Mouse (Mus musculus) ovary, adult 18-20 months (tissue): ENCODE measurements around the gene Akt3.

Source experiments
- DNase-seq: peaks from one replicate; pipeline ENCODE4 v3.0.0; 2022; ENCODE audit warnings: low spot score, mixed read lengths

Akt3 gene

DNA sequence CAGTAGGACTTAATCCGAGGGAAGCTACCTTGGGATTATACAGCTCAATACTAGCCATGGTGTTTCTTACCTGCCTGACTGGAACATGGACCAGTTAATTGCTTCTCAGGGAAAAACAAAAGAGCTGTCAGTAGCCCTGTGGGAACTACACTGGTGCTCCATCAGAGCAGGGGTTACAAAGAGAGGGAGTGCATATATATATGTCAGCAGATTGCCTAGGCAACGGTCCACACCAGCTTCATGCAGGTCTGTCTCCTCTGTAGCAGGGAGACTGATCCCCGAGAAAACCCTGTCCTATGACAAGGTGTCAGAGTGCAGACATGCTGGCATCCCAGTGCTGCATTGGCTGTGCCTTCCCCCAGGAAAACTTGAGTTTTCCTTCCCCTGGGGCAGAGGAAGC is 248.0 kb downstream of the Akt3 start:
- DNase-seq: no peak

- DNase-seq: no peak
These were observed 249.2 kb downstream of the Akt3 start for GRCm38 (mm10) chr1:177008777-177009176.

DNA sequence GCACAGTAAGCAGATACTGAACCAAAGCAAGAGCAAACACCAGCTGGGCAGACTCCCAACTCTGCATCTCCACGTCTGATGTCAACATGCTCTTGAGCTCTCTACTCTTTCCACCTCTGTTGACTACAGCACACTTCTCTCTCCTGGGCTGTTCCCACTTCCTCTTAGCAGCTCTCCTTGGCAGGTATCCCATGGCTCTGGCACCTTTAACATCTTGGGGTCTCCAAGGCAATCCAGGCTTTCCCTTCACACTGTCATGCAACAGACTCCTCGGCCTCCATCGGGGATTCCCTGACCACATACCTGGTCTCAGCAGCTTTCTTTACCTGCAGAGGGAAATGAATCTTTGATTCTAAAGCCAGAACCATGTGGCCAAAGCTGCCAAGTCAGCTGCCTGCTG is 250.6 kb downstream of the Akt3 start:
- DNase-seq: no peak

DNA sequence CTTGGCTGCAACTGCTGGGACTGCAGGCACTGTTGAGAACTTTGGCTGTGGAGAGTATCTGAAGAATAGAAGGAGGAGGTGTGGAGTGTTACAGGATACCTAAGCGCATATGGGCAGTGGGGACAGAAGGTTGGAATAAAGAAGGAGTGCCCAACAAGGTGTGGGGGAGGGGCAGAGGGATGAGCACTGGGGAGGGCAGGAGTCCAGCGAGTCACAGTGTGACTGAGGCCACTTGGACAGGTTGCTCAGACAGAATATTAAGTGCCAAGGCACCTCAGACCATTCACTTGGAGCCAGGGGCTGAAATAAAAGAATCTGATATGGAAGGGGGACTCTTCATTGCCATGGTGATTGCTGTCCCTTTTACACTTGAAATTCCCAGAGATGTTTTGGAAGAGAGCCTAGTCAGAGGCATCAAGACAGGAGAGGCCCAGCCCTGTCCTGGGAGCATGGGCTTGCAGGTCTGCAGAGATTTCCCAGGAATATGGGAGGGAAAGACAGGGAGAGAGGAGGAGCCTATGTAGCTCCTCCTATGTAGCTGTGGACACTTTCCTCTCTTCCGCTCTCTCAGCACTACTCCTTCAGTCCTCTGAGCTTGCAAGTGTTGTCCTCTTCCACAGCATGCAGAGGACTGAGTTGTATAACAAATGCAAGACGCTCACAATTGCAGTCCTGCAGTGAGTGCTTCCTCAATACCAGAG is 253.8 kb downstream of the Akt3 start:
- no peak for DNase-seq

- DNase-seq: no peak
These were observed 255.1 kb downstream of the Akt3 start for GRCm38 (mm10) chr1:177002951-177003350.

DNA sequence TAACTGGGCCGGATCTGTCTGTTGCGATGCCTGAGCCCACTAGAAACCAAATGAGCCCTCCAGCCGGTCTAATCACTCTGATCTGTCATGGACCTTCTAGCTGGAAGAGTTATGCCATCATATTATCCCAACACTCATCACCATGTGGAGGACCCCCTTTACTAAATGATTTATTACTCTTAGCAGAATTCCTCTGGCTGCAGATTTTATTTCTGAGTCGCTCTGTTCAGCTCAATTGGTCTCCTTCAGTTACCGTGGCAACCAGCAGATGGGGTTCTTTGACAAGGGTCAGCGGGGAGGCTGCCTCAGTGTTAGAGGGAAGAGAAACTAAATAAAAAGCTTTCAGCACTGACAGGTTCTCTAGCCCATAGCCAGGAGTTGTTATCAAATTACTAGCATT is 259.0 kb downstream of the Akt3 start:
- no peak for DNase-seq

DNA sequence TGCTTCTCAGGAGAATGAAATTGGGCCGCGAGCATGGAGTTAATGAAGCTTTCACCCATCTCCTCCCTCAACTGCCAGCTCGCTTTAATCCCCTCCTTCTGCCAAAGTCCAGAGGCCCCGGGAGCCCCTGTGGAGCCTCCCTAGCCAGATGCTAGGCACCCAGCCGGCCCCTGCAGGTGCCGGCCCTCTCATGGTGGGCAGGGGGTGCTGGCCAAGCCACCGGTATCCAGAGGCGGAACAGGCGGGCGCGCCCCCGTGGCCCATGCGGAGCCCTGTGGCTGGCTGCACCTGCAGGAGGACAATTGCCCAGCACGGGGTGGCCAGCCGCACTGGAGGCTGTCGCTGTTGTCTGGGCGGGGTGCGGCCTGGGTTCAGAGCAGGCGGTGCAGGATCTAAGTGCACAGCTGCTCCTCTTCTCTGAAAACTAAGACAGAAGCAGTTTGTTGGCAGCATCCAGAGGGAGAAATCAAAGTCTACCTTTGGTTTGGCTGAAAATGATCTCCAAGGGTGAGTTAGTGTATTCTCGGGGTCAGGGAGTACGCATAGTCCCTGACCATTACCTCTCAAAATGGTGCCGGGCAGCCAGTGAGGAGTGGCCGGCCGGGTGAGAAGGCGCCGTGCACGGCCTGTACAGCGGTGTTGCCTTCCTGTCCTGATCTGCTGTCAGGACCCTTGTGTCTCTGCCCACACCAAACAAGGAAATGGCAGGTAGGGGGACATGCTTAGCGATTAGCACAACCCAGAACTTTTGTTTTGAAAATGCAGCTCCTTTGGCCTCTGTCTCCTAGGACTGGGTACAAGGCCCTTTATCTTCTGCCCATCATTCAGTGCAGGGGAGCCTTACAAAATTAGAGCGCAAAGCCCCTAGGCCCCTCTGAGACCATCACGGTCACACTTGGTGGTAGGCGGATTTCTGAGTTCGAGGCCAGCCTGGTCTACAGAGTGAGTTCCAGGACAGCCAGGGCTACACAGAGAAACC is 260.0 kb downstream of the Akt3 start:
- no peak for DNase-seq

DNA sequence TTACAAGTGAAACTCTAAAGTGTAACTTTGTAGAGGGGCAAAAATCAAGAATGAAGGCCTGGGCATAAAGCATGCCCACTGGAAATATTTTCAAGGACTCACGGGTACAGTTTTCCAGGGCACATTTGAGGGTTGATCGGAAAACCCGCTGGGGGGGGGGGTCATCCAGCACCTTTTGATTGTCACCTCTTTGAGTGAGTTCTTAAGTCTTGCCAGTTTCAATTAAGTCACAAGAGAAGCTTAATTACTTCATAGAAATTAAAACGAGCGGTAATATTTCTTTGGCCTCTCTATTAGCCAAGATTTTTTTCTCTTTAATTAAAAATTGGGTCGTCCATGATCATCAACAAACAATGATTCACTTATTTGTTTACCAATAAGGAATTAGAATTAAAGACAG is 260.7 kb downstream of the Akt3 start:
- no peak for DNase-seq

DNA sequence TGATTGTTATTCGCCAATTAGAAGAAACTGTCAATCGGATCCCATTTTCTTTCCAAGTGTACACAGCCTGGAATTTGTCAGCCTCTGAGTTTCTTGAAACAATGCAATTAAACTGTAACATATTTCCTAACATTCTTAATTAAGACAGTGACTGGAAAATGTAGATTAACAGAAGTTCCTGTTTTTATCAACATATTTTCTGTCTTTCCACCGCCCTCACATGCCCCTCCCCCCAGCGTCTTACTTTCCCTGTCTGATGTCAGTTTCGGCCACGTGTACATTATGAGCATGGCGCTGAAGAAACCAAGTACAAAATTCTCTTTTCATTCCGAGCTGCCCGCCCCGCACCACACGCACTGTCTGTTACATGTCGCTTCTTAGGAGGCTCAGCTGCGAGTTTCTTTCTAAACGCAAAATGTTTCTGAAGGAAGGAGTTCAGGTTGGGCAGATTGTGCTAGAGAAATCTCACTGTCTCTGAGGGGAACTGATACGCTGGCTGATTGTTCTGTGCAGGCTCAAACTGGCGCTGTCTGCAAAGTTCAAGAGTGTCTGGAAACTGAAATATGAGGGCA is 261.3 kb downstream of the Akt3 start:
- no peak for DNase-seq

DNA sequence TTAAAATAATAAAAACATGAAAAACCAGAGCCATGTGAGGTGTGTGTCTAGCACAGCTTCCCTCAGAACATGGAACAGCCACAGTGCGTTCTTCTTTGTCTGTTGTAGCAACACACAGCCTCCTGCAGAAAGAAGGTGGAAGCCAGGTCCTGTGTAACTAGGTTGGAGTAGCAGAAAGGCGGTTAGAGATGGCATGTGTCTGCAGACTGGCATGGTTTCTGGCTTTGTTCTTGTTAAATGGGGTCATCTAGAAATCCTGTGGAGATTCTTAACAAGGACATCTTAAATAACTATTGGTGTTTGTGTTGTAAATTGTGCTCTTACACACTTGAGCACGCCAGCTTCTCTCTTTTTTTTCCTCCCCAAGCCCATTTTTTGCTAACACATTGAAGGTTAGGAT is 261.8 kb downstream of the Akt3 start:
- no peak for DNase-seq

GRCm38 (mm10) chr1:176995419-176995775 is 262.6 kb downstream of the Akt3 start:
- no peak for DNase-seq

DNA sequence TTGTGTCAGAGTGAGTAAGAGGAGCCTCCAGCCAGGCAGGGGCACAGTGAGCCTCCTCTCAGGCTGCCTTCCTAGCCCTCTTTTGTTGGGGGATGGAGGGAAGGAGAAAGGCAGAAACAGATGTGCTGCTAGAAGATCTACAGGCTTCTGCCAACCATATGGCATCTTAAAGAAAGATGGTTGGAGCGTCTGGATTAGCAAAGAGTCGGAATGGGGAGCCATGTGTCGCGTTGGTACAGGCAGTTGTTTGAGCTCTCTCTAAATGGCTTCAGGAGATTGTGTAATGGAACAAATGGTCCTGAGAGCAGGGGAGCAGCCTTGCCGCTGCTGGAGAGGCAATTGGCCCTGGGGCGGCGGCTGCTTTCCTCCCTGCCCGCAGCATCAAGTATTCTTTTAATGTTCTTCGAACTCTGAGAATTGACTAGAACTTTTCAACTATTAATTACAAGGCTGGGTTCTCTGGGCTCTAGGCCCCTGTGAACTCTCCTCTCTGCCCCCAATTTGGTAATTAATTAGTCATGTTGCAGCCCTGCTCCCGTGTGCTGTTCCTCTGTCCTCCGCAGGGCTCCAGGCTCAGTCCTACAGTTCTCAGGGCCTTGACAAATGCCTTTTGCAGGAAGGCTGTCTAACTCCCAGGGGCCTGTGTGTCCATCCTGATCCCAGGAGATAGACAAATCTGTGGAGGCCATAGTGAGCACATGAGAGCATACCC is 263.1 kb downstream of the Akt3 start:
- no peak for DNase-seq

DNA sequence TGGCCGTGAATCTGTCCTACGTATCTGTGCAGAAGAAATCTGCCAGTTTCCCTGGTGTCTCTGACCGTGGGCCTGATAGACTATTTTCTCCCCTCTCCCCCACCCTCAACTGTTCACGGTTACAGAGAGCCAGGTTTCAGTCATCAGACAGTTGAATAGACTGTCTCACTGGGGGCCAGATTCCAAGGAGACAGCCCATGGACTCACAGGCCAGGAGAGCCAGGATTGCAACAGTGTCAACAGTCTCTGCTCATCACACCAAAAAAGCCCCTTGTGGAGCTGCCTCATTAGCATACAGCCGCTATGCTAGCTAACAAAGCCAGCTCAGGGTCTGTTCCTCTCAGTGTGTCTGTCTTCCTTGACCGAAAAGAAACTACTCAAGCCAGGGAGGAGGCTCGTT is 263.9 kb downstream of the Akt3 start:
- DNase-seq: no peak

DNA sequence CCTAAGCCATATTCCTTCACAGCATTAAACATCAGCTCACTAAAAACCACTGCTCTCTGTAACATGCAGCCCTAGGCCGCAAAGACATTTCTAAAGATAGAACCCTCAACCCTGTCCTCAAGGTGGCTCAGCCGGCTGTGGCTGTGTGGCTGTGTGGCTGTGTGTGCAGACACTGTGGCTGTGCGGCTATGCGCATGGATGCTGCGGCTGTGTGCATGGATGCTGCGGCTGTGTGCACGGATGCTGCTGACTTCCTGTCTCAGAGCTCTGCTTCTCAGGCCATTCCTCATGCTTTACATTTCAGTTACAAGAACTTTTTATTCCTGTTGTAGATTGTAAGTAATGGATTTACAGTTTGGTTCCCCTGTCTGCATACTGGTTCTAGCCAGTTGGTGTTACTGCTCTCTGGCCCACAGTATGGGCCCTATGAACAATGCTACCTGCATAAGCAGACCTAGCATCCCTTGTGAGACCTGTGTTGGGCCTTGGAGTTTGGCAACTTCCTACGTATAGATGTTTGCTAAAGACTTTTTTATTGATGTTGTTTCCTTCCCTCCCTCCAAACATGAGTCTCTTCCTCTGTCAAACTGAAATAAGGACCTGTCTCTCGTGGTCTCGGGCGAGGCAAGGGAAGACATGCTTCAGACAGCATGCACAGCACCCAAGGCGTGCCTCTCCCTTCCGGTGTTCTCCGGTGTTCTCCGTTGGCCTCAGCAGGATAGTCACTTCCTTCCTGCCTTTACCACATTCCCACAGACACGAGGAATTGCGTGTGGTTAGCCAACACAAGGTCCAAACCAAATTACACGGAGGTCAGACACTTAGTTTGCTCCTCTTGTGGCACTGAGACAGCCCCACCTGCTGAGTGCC is 264.6 kb downstream of the Akt3 start:
- no peak for DNase-seq

- DNase-seq: no peak
These were observed 265.5 kb downstream of the Akt3 start for GRCm38 (mm10) chr1:176992517-176992916.

DNA sequence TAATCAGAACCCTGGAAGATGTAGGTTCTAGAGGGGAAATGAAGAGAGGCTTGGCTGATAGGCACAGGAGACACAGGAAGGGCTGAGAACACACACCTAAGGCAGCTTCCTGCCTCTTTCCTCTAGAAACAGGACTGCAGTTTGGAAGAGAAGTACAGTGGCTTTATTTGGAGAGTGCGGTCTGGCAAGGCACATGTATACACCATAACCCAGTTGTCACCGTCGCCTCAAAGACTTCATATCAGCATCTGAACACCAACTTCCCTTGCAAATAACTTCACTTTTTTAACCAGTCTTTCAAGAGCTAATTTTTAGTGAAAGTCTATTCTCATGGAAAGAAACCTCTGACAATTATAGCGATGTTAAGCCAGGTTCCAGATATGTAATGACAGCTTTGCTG is 266.5 kb downstream of the Akt3 start:
- no peak for DNase-seq

DNA sequence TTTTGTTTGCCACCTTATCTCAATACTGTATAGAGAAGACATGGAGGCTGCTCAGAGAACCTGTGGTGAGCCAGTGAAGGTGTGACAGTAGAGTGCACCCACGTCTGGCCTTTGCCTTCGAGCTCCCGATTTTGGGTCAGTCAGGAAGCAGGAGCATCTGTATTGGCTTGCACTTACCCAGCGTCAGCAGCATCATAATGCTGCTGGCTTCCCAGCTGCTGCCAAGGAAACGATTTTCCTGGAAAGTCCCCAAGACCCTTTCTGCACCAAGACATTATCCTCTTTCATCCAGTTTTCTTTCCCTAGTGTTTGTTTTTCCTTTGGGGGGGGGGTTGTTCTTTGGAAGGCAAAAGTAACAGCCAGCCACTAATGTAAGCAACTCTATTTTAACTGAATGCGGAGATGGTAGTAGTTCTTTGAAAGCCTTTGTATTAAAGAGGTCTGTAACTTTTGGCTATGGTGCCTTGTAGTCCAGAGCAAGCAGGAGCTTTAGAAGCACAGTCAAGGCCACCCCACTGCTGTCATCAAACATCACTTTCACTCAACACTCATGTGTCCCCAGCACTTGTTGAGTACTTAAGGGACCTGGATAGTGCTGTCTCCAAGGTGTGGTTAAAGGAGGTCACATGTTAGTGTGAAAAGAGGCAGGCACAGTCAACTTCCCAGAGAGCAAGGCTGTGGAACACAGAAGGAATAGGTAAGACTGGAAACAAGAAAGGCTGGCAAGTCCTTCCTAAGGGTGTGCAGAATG is 270.8 kb downstream of the Akt3 start:
- DNase-seq: no peak

GRCm38 (mm10) chr1:176986275-176986674 is 271.7 kb downstream of the Akt3 start:
- no peak for DNase-seq

- no peak for DNase-seq
These were observed 272.3 kb downstream of the Akt3 start for GRCm38 (mm10) chr1:176985691-176986090.

- DNase-seq: no peak
These were observed 275.3 kb downstream of the Akt3 start for GRCm38 (mm10) chr1:176982671-176983070.

- no peak for DNase-seq
These were observed 276.5 kb downstream of the Akt3 start for GRCm38 (mm10) chr1:176981511-176981910.
